Mouse (Mus musculus): Measurements from ENCODE around the gene Olfr1170. TPM values are rescaled to one million over a fixed set of nuclear protein-coding genes. Genes with fewer than 3 reads are reported as not detected.

Olfr1170 gene
- not detected for total RNA-seq (2021)
- long read RNA-seq, experiment 1 = 0 reads
- long read RNA-seq, experiment 2, partial matches to known transcripts = 0 of 1 reads
- long read RNA-seq, experiment 2, other reads (novel, unspliced or antisense) = 1 of 1 reads

DNA sequence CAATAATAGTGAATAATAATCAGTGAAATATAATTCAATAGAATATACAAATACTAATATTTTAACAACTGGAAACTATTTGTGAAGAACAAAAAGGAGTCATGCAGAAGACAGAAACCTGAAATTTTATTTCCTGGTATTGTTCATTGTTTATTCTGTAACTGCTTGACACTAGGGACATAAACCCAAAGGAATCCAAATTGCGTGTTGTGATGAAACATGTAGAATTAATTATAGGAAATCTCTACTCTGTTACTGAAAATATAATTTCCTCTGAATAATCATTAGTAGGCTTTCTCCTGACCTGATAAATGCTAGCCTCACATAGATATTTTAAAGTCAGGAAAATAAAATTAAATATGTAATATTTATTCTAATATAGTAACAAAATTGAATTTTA is at the start of gene Olfr1170:
Olfr1170 (minus strand) TSS at position 101 of the 400 bp plus-strand sequence.
- intact Hi-C loops (cut with DNase I) = no loop called here
- no peak for DNase-seq

DNA sequence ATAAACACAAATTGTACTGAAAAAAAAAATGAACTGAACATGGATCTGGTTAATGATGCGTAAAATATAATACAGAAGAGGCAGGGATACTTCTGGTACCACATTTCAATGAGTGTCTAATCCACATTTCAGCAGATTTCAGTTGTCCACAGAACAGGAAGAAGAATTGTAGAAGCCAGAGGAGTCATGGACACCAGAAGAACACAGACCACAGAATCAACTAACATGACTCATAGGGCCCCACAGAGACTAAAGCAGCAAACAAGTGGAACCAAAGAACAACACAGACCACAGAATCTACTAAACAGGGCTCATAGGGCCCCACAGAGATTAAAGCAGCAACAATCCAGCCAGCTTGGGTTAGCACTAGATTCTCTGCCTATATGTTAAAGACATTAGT is 7.3 kb downstream of the Olfr1170 start:
- intact Hi-C loops (cut with DNase I) = no loop called here
- no peak for DNase-seq

GRCm38 (mm10) chr2:88181580-88181979 is 46.6 kb downstream of the Olfr1170 start, which contains the start of gene Olfr1168:
Gene Olfr1168 (plus strand): TSS chr2:88181880.
- DNase-seq = no peak
- intact Hi-C loops (cut with DNase I) = no loop called here

Other genes starting within 250 kb of the Olfr1170 start
- not detected for gene Olfr1158, start 238.2 kb downstream of the Olfr1170 start, total RNA-seq (2021)
- gene Olfr1160, start 220.1 kb downstream of the Olfr1170 start, total RNA-seq (2021) = not detected
- gene Olfr1161, start 205.6 kb downstream of the Olfr1170 start, total RNA-seq (2021) = not detected
- not detected for gene Olfr73, start 190.6 kb downstream of the Olfr1170 start, total RNA-seq (2021)
- not detected for gene Olfr1162, start 177.2 kb downstream of the Olfr1170 start, total RNA-seq (2021)
- gene Olfr1163, start 156.5 kb downstream of the Olfr1170 start, total RNA-seq (2021) = not detected
- not detected for gene Olfr1164, start 134.4 kb downstream of the Olfr1170 start, total RNA-seq (2021)
- gene Olfr1166, start 100.1 kb downstream of the Olfr1170 start, total RNA-seq (2021) = not detected
- not detected for gene Olfr1167, start 73.1 kb downstream of the Olfr1170 start, total RNA-seq (2021)
- not detected for gene Olfr1168, start 46.5 kb downstream of the Olfr1170 start, total RNA-seq (2021)
- gene Olfr1173, start 51.5 kb upstream of the Olfr1170 start, total RNA-seq (2021) = not detected
- gene Olfr1174-ps, start 86.8 kb upstream of the Olfr1170 start, total RNA-seq (2021) = not detected
- gene Olfr1175-ps, start 98.9 kb upstream of the Olfr1170 start, total RNA-seq (2021) = not detected
- gene Olfr1176, start 108.4 kb upstream of the Olfr1170 start, total RNA-seq (2021) = not detected
- gene Olfr1177-ps, start 118.2 kb upstream of the Olfr1170 start, total RNA-seq (2021) = not detected
- gene Olfr1178, start 158.7 kb upstream of the Olfr1170 start, total RNA-seq (2021) = not detected
- not detected for gene Olfr1179, start 178.1 kb upstream of the Olfr1170 start, total RNA-seq (2021)
- not detected for gene Olfr1180, start 190.8 kb upstream of the Olfr1170 start, total RNA-seq (2021)
- gene Olfr1181, start 197.8 kb upstream of the Olfr1170 start, total RNA-seq (2021) = not detected
- gene Gm13757, start 220.8 kb upstream of the Olfr1170 start, total RNA-seq (2021) = not detected
- gene Olfr1183, start 226.5 kb upstream of the Olfr1170 start, total RNA-seq (2021) = not detected

Measured in heart, postnatal 14 days (tissue).